Comparison of ENCODE assay signal across 8 mouse cellular contexts in the genomic region with DNA sequence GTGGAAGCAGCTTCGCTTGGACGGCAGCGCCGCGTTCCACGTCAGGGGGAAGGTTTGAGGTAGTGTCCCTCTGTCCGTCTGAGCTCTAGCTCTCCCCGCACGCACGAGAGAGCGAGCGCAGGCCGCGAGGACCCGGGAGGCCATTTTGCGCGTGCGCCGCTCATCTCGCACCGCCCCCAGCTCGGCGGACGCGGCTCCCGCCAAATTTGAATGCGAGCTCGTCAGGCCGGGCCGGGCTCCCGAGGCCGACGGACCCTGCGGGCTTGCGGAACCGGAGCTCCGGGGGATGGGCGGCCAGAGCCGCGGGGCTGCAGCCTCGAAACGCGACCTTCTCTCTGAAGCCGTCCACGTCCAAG. TPM values are rescaled to one million over a fixed set of nuclear protein-coding genes. Genes with fewer than 3 reads are reported as not detected.
DNase-seq lines count a peak whose midpoint lies in the region; ATAC-seq and TF ChIP-seq lines count a peak whose summit lies in the region.

No protein-coding gene starts in this region.

- H3K4me1 ChIP-seq in neural tube, embryonic 11.5 days (ENCODE audit: control insufficient read depth, insufficient read depth, low read length): peaks cover 2% of the 10 kb centered on the region; the same call in 1 of the 2 replicates
- no peaks in the 10 kb centered on the region; the same call in 1 of the 2 replicates for H3K4me1 ChIP-seq in kidney, adult 2 months (ENCODE audit: control insufficient read depth, insufficient read depth, low read length)
- H3K4me1 ChIP-seq in lung, embryonic 15.5 days: peaks cover 25% of the 10 kb centered on the region
- H3K4me1 ChIP-seq in olfactory bulb, adult 2 months (ENCODE audit: control insufficient read depth, insufficient read depth, low read length): peaks cover 19% of the 10 kb centered on the region

- TF ChIP-seq POLR2A in kidney, adult 2 months (IDR thresholded peaks at IDR 0.05; ENCODE audit: low read depth, low read length): no peak
- no peak for TF ChIP-seq POLR2A in olfactory bulb, adult 2 months (IDR thresholded peaks at IDR 0.05; ENCODE audit: insufficient read depth, low read depth, low read length)

- intact Hi-C loops in gastrocnemius, postnatal 36 days (cut with DNase I): no loop called here

- H3K36me3 ChIP-seq in neural tube, embryonic 11.5 days (ENCODE audit: control insufficient read depth, insufficient read depth, low read length): no peaks in the 10 kb centered on the region
- no peaks in the 10 kb centered on the region; the same call in none of the 2 replicates for H3K36me3 ChIP-seq in kidney, adult 2 months (ENCODE audit: control insufficient read depth, insufficient read depth, low read length)
- peaks cover 7% of the 10 kb centered on the region for H3K36me3 ChIP-seq in lung, embryonic 15.5 days

- TF ChIP-seq CTCF in kidney, adult 2 months (conservative IDR thresholded peaks at IDR 0.05; ENCODE audit: insufficient read depth, insufficient read length, low read depth, low read length): no peak
- TF ChIP-seq CTCF in olfactory bulb, adult 2 months (IDR thresholded peaks at IDR 0.05; ENCODE audit: insufficient read depth, low read depth, low read length): no peak

- no peak overlapping the region for H3K9ac ChIP-seq in neural tube, embryonic 11.5 days (ENCODE audit: low read length)
- H3K9ac ChIP-seq in lung, embryonic 15.5 days: 0 out of 2 replicates have a peak overlapping the region, but pooled peaks have one; percentile 40

- under 1% methylated on average over 43 of the region's 45 CpGs for WGBS in neural tube, embryonic 11.5 days
- WGBS in kidney, adult 2 months: 5% methylated on average over 45 of the region's 45 CpGs
- WGBS in lung, embryonic 15.5 days: 1% methylated on average over 45 of the region's 45 CpGs
- WGBS in olfactory bulb, adult 2 months: 3% methylated on average over 45 of the region's 45 CpGs

- peak overlapping the region; percentile 72 for H3K4me2 ChIP-seq in neural tube, embryonic 11.5 days (ENCODE audit: low read depth)
- peak overlapping the region; percentile 92 for H3K4me2 ChIP-seq in lung, embryonic 15.5 days

- no peak overlapping the region for H3K27ac ChIP-seq in neural tube, embryonic 11.5 days (ENCODE audit: low read depth, low read length)
- no peak overlapping the region for H3K27ac ChIP-seq in kidney, adult 2 months (ENCODE audit: insufficient read depth, low read depth, low read length)
- no peak overlapping the region for H3K27ac ChIP-seq in lung, embryonic 15.5 days
- no peak overlapping the region for H3K27ac ChIP-seq in olfactory bulb, adult 2 months (ENCODE audit: insufficient read depth, low read depth, low read length)

- H3K27me3 ChIP-seq in neural tube, embryonic 11.5 days (ENCODE audit: control insufficient read depth, insufficient read depth, low read length): peaks cover 75% of the 10 kb centered on the region
- peaks cover 24% of the 10 kb centered on the region for H3K27me3 ChIP-seq in kidney, adult 2 months (replicated peaks; ENCODE audit: control insufficient read depth, insufficient read depth, low read length)
- H3K27me3 ChIP-seq in lung, embryonic 15.5 days: peaks cover 64% of the 10 kb centered on the region

- peak overlapping the region; percentile 23 for H3K4me3 ChIP-seq in neural tube, embryonic 11.5 days (ENCODE audit: low read depth, low read length)
- peak overlapping the region; percentile 46; the same call in 1 of the 2 replicates for H3K4me3 ChIP-seq in kidney, adult 2 months (ENCODE audit: insufficient read depth, low read depth, low read length)
- peak overlapping the region; percentile 51 for H3K4me3 ChIP-seq in lung, embryonic 15.5 days
- H3K4me3 ChIP-seq in olfactory bulb, adult 2 months (ENCODE audit: insufficient read depth, low read depth, low read length): peak overlapping the region; percentile 55

- H3K9me3 ChIP-seq in neural tube, embryonic 11.5 days (ENCODE audit: control insufficient read depth, low read length): no peaks in the 10 kb centered on the region
- H3K9me3 ChIP-seq in lung, embryonic 15.5 days: no peaks in the 10 kb centered on the region

- peak; percentile 27; the same call in 1 of the 2 replicates for ATAC-seq in neural tube, embryonic 11.5 days (ENCODE audit: insufficient read depth, low FRiP score, low TSS enrichment)
- peak; percentile 41; the same call in 1 of the 2 replicates for ATAC-seq in lung, embryonic 15.5 days (ENCODE audit: borderline replicate concordance, extremely low read depth, low FRiP score, low TSS enrichment)

- peak; percentile 84 for DNase-seq in neural tube, embryonic 11.5 days (ENCODE audit: low spot score)
- no peak for DNase-seq in neural tube, embryonic 10.5 days (ENCODE audit: extremely low spot score, low spot score)
- DNase-seq in cerebellum, postnatal 10 days: peak; percentile 76
- peak; percentile 33 to 37 for DNase-seq in gastrocnemius, postnatal 36 days
- DNase-seq in kidney, adult 2 months: no peak
- DNase-seq in yolk sac, embryonic 10.5 days (ENCODE audit: low spot score): peak; percentile 45

RNA-seq across cellular contexts. Expression of a gene that starts 5.1 kb away (rescaled TPM):
- 0.21 and 0.37 TPM in 2 replicates for polyA plus RNA-seq in neural tube, embryonic 11.5 days (2014; fragmentation: Nextera tagmentation; extraction: Ambion mirVana)
- total RNA-seq in gastrocnemius, postnatal 36 days (2021): under 1 TPM; 0.77 to 0.84 TPM
- polyA plus RNA-seq in kidney, adult 2 months (2012; rRNA removed): 0.14 and 0.27 TPM in 2 replicates
- 0.16 TPM in 1 of 2 replicates, not detected in the other for polyA plus RNA-seq in lung, embryonic 15.5 days (2015; fragmentation: Nextera tagmentation; extraction: Ambion mirVana)
- polyA plus RNA-seq in olfactory bulb, adult 2 months (2012; ENCODE audit: insufficient read depth, insufficient read length, low replicate concordance, missing spikeins): not detected in 2 replicates

RNA-seq across cellular contexts. Expression of a gene that starts 11.9 kb away (rescaled TPM):
- polyA plus RNA-seq in neural tube, embryonic 11.5 days (2014; fragmentation: Nextera tagmentation; extraction: Ambion mirVana): 37.5 and 43.8 TPM in 2 replicates
- 10 to 100 TPM; 37.2 to 37.6 TPM for total RNA-seq in gastrocnemius, postnatal 36 days (2021)
- polyA plus RNA-seq in kidney, adult 2 months (2012; rRNA removed): 16.1 and 17.4 TPM in 2 replicates
- 24.3 and 25.1 TPM in 2 replicates for polyA plus RNA-seq in lung, embryonic 15.5 days (2015; fragmentation: Nextera tagmentation; extraction: Ambion mirVana)
- polyA plus RNA-seq in olfactory bulb, adult 2 months (2012; ENCODE audit: insufficient read depth, insufficient read length, low replicate concordance, missing spikeins): not detected in 2 replicates

RNA-seq across cellular contexts. Expression of a gene that starts 16.5 kb away (rescaled TPM):
- 145 and 171 TPM in 2 replicates for polyA plus RNA-seq in neural tube, embryonic 11.5 days (2014; fragmentation: Nextera tagmentation; extraction: Ambion mirVana)
- total RNA-seq in gastrocnemius, postnatal 36 days (2021): 10 to 100 TPM; 85.1 to 91.1 TPM
- 68.1 and 83.2 TPM in 2 replicates for polyA plus RNA-seq in kidney, adult 2 months (2012; rRNA removed)
- polyA plus RNA-seq in lung, embryonic 15.5 days (2015; fragmentation: Nextera tagmentation; extraction: Ambion mirVana): 208 and 212 TPM in 2 replicates
- 558 TPM in 1 of 2 replicates, not detected in the other for polyA plus RNA-seq in olfactory bulb, adult 2 months (2012; ENCODE audit: insufficient read depth, insufficient read length, low replicate concordance, missing spikeins)

Comparison
In these comparisons a context has a peak if more than half of its experiments do, and no peak if none do; other contexts are left out.
1. DNase-seq: peak in neural tube, embryonic 11.5 days (single experiment), cerebellum, postnatal 10 days (2 of 2), gastrocnemius, postnatal 36 days (2 of 2) and yolk sac, embryonic 10.5 days (single experiment); none in neural tube, embryonic 10.5 days (single experiment) and kidney, adult 2 months (single experiment).
2. Peak in every context shown above with its lines, with median percentiles within 50 percentile points of each other: H3K4me3 ChIP-seq.